In the genomic region with DNA sequence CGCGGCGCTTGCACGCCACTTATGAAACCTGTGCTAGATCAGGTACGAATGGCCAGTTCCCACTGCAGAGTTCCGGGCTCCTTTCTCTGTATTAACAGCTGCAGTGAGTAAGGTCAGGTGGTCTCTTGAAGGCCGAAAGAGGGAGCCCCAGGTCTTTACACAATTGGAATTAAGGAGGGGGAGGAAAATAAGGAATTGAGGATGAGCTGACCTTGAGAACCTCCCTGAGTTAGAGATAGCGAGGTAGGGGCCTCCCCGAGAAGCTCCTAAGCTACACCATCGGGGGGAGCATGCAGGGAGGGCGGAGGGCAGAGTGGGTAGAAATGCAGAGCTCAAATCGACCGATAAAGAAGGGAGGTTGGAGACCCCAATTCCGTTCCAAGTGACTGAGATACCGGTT, we compare ENCODE assay signal across 8 mouse cellular contexts. TPM values are rescaled to one million over a fixed set of nuclear protein-coding genes. Genes with fewer than 3 reads are reported as not detected.
DNase-seq lines count a peak whose midpoint lies in the region; ATAC-seq lines count a peak whose summit lies in the region.

No protein-coding gene starts in this region.

- WGBS in lung, embryonic 15.5 days = 2% methylated on average over 15 of the region's 15 CpGs
- WGBS in hindbrain, embryonic 10.5 days = 2% methylated on average over 15 of the region's 15 CpGs

- peak overlapping the region; percentile 74 for H3K4me3 ChIP-seq in lung, embryonic 15.5 days
- peak overlapping the region; percentile 61 for H3K4me3 ChIP-seq in hindbrain, embryonic 10.5 days

- peaks cover 14% of the 10 kb centered on the region for H3K4me1 ChIP-seq in lung, embryonic 15.5 days
- H3K4me1 ChIP-seq in hindbrain, embryonic 10.5 days (replicated peaks) = peaks cover 13% of the 10 kb centered on the region

- H3K27ac ChIP-seq in lung, embryonic 15.5 days = peak overlapping the region; percentile 90; the same call in 1 of the 2 replicates
- H3K27ac ChIP-seq in hindbrain, embryonic 10.5 days = peak overlapping the region; percentile 94

- peaks cover 2% of the 10 kb centered on the region; the same call in 1 of the 2 replicates for H3K27me3 ChIP-seq in lung, embryonic 15.5 days
- peaks cover 27% of the 10 kb centered on the region for H3K27me3 ChIP-seq in hindbrain, embryonic 10.5 days (ENCODE audit: insufficient read depth, poor library complexity, severe bottlenecking)

- intact Hi-C loops in gastrocnemius, postnatal 14 days (cut with DNase I; ENCODE audit: low total_unique reads) = no loop called here

- ATAC-seq in lung, embryonic 15.5 days (ENCODE audit: borderline replicate concordance, extremely low read depth, low FRiP score, low TSS enrichment) = peak; percentile 36
- peak; percentile 63 for ATAC-seq in megakaryocyte-erythroid progenitor cell, adult 5-6 weeks (replicated peaks; ENCODE audit: low FRiP score, low TSS enrichment, poor library complexity, severe bottlenecking)

- peak overlapping the region; percentile 78 for H3K9ac ChIP-seq in lung, embryonic 15.5 days

- DNase-seq in lung, postnatal 14 days = no peak
- DNase-seq in c-Kit-positive CD71-negative TER-119-negative erythroid progenitor cells, embryonic 14.5 days (ENCODE audit: low read depth) = peak; percentile 22
- DNase-seq in hindbrain, embryonic 10.5 days (ENCODE audit: low spot score) = no peak
- no peak for DNase-seq in gastrocnemius, postnatal 14 days
- DNase-seq in ovary, postnatal 10 days (ENCODE audit: low spot score) = no peak
- DNase-seq in frontal cortex, postnatal 36 days (ENCODE audit: low spot score in 2 of 2) = no peak

- H3K9me3 ChIP-seq in lung, embryonic 15.5 days = no peaks in the 10 kb centered on the region
- no peaks in the 10 kb centered on the region for H3K9me3 ChIP-seq in hindbrain, embryonic 10.5 days

- H3K36me3 ChIP-seq in lung, embryonic 15.5 days = no peaks in the 10 kb centered on the region
- no peaks in the 10 kb centered on the region for H3K36me3 ChIP-seq in hindbrain, embryonic 10.5 days

- H3K4me2 ChIP-seq in lung, embryonic 15.5 days = peak overlapping the region; percentile 93

RNA-seq across cellular contexts. Expression of gene Mgst3, which starts 0.4 kb away (rescaled TPM):
- 44.2 and 48.1 TPM in 2 replicates for polyA plus RNA-seq in lung, embryonic 15.5 days (2015; fragmentation: Nextera tagmentation; extraction: Ambion mirVana)
- 74.5 and 83.9 TPM in 2 replicates for polyA plus RNA-seq in hindbrain, embryonic 10.5 days (2016; fragmentation: Nextera tagmentation; extraction: Ambion mirVana)
- total RNA-seq in megakaryocyte-erythroid progenitor cell, adult 5-6 weeks (2014; fragmentation: Nextera tagmentation) = 36.8 and 53.5 TPM in 2 replicates
- total RNA-seq in megakaryocyte-erythroid progenitor cell, adult 5-6 weeks (2017) = 17.8 and 43.6 TPM in 2 replicates
- 10 to 100 TPM; 32.1 to 43.9 TPM for total RNA-seq in gastrocnemius, postnatal 14 days (2021)

RNA-seq across cellular contexts. Expression of gene Aldh9a1, which starts 43.5 kb away (rescaled TPM):
- 50.8 and 51.4 TPM in 2 replicates for polyA plus RNA-seq in lung, embryonic 15.5 days (2015; fragmentation: Nextera tagmentation; extraction: Ambion mirVana)
- polyA plus RNA-seq in hindbrain, embryonic 10.5 days (2016; fragmentation: Nextera tagmentation; extraction: Ambion mirVana) = 39.5 and 48.8 TPM in 2 replicates
- 43.2 and 49.4 TPM in 2 replicates for total RNA-seq in megakaryocyte-erythroid progenitor cell, adult 5-6 weeks (2014; fragmentation: Nextera tagmentation)
- total RNA-seq in megakaryocyte-erythroid progenitor cell, adult 5-6 weeks (2017) = 29.1 and 42.8 TPM in 2 replicates
- 1 to 10 TPM; 3.8 to 4.8 TPM for total RNA-seq in gastrocnemius, postnatal 14 days (2021)

Comparison
In these comparisons a context has a peak if more than half of its experiments do, and no peak if none do; other contexts are left out.
1. RNA of gene Aldh9a1, which starts 43.5 kb away (total RNA-seq): 29.1 to 49.4 TPM in megakaryocyte-erythroid progenitor cell, adult 5-6 weeks; 3.8 to 4.8 TPM in gastrocnemius, postnatal 14 days; every median in the first group is over 4 times any median in the second.